Mouse (Mus musculus): ENCODE results near the gene Afdn.
"Not testable (repeated sequence)": the region's sequence is repeated elsewhere in the genome, so short reads cannot be mapped to it uniquely, and the experiment has no call there.

The Afdn gene

DNA sequence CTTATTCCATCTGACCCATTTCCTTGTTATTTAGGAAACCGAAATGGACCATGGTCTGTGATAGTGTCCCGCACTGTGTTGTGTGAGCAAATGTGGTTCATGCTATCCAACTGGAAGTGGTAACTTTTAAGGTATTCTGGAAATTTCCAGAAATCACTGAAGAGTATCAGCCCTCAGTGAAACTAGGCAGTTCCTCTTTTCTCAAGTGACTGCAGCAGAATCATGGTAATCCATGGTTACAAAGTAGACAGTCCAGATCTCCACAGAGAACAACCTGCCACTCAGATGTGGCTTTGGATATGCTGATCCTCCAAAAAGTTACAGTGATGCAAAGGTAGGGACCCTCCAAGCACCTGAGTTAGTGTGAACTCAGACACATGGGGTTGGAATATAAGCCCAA lies 21.4 kb upstream of the Afdn start:
- DNase-seq (ENCODE audit: low spot score in 2 of 2) = no peak

DNA sequence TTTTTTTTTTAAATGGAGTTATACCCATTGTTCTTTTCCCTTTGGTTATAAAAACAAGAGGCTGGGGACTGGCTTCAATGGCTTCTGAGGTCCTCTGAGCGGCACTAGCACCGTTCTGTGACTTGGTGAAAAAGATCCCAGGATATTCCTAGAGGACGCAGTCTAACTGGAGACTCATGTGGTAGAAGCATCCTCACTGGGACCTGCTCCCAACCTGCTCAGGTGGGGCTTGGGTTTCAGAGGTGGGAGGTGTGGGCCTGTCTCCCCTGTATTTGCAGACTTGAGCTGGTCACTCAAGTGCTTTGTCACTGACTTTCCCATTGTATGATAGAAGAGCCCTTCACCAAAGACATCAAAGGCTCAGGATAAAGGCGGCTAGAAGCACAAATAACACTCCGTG lies 20.4 kb upstream of the Afdn start:
- no peak for DNase-seq (ENCODE audit: low spot score in 2 of 2)

DNA sequence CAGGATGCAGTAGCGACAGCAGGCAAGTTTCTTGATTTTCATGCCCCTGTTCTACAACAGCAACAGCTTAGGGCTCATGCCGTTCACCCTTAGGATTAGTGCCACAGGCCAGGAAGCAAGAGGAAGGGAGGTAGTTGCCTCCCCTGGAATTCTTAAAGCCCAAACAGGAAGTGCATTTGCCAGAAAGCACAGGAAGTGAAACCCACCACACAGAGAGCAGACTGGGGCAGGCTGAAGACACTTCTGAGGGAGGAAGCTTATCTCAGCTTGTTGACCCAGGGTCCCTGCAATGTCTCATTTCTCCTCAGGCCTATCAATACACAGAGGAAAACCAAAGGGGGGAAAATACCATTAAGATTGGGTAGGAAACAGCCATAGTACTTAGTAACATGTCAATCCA lies 19.5 kb upstream of the Afdn start:
- no peak for DNase-seq (ENCODE audit: low spot score in 2 of 2)

DNA sequence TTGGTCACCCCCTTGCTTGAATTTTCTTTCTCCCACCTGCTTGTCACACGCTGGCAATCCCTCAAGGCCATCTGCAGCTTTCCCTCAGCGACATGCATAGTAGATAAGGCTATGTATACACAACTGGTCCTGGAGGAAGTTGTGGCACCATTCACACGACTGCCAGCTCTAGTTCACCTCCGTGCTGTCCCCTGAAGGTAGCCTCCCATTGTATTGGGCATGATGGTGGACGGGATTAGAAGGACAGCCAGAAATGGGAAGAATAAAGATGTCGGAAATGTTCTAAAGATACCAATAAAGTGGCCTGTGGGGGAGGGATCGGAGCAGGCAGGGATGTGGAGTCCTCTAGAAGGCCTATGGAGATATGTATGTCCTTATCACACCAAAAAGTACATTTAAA lies 18.7 kb upstream of the Afdn start:
- DNase-seq (ENCODE audit: low spot score in 2 of 2) = no peak

DNA sequence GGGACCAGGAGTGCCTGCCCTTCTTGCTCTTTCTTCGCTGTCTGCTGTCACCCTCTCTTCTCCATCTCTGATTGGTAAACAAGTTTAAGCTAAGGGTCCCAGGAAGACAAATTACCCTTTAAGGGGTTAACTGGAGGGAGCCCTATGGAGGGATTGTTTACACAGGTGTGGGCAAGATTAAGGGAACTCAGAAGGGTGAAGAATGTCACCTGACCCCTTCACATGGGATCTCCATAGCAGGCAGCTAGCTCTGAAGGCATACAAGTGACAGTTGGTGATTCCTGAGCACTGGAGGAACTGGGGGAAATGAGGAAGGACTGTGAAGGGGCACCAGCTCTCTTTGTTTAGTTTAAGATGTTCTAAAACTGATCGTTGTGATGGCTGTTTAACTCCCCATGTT lies 18.0 kb upstream of the Afdn start:
- no peak for DNase-seq (ENCODE audit: low spot score in 2 of 2)

DNA sequence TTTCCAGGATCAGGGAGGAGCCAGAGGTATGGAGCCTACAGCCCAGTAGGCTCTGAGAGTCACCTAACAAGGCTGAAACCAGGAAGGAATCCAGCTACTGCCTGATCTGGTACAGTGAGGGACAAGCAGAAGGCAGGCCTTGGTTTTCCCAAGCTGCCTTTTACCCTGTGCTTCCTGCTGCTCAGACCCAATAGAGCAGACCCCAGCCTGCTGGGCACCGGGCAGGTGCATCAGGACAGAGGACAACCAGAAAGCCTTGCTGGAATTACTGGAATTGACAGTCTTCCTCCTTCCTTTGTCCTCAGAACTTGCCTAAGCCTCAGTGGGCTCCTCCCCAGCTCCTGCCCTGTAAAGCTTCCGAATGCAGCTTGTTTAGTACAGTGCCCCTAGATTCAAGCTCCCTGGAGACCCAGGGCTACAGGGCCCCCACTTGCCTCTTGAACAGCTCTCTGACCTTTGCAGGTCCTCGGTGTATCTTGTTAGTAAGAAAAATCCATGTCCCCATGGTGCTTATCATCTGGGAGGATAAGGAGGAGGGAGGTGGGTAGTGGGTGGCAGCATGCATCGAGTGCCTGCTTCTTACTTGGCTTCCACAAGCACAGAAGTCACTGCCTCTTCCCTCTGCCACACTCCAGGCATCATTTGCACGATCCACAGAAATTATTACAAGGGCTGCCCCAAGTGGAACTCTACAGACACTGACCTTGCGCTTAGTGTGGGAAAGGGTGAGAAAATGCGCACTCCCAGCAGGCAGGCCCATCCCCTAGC lies 17.2 kb upstream of the Afdn start:
- no peak for DNase-seq (ENCODE audit: low spot score in 2 of 2)

DNA sequence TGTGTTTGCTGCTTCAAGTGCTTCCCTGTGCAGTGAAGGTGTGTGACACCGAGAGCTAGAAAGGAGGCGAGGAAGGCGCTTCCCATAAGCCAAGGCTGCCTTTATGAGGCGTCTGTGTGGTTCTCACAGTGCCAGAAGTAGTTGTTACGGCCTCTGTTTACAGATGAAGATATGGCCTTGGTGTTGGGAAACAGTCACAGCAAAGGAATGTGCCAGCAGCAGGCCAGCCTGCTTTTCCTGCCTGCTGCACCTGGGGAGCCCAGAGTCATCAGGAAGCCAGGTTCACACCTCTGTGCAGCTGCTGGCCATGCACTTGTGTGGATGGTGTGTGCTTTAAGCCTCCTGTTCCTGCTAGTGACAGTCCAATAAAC lies 16.6 kb upstream of the Afdn start:
- DNase-seq (ENCODE audit: low spot score in 2 of 2) = no peak

DNA sequence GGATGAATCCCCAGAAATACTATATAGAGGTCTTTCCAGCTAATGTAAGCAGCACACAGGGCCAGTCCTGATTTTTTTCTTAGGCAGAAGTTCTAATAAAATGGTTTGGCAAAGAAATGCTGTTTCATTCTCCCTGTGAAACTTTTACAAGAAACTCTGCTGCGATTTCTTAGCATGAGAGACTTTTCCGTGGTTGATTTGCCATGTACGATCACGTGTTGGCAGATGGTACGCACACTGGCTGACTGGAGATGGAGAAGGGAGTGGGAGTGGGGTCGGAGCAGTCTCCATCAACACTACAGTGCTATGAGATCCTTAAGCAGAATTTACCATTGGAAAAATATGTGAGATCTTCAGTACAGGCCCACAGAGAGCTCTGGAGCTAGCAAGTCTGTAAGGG lies 16.1 kb upstream of the Afdn start:
- no peak for DNase-seq (ENCODE audit: low spot score in 2 of 2)

DNA sequence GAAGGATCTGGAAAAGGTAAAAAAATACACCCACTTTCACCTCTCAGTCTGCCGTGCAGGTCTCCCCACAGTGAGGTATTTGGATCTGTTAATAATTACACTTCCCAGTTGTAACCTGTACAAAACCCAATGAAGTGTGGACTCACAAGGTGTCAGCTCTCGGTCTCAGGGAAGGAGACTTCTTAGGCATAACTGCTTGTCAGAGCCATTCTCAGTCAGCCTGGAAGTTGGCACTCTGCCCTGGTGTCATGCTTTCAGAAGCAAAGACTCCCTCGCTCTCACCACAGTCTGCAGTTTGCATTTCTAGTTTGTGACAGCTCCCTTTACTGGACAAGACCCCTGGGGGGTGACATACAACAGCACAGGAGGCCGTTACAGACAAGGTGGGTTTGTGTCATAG lies 15.5 kb upstream of the Afdn start:
- DNase-seq (ENCODE audit: low spot score in 2 of 2) = no peak

DNA sequence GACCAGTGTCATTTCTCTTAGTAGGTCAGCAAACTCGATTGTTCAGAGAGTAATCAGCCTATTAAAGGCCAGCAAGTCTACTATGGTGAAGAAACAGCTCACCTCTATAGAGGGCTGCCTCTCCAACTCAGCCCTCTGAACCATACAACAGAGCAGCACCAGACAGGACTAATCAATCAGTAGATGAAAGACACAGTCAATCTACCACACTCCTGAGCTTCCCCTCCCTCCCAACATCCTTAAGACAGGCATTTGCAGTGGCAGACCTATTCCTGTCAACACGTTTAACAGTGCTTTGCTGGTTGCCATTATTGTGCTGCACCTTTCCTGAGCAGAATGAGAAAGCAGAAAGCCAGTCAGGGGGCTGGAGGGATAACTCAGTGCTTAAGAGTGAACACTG lies 15.0 kb upstream of the Afdn start:
- DNase-seq (ENCODE audit: low spot score in 2 of 2) = no peak

DNA sequence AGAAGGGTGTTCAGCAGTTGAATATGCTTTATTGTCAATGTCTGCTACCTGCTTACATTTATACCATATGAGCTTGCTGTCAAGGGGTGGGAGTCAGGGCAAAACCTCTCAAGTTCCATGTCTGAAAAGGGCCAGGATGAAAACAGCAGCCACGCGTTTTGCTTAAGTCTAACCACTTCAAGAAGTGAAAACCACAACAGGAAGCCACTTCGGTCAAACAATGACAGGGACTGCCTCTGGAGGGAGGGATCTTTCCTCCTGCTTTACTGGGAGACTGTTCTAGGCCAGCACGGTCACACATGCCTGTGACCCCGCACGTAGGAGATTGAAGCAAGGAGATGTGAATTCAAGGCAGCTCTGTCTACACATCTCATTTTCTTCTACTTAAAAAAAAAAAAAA lies 14.0 kb upstream of the Afdn start:
- no peak for DNase-seq (ENCODE audit: low spot score in 2 of 2)

DNA sequence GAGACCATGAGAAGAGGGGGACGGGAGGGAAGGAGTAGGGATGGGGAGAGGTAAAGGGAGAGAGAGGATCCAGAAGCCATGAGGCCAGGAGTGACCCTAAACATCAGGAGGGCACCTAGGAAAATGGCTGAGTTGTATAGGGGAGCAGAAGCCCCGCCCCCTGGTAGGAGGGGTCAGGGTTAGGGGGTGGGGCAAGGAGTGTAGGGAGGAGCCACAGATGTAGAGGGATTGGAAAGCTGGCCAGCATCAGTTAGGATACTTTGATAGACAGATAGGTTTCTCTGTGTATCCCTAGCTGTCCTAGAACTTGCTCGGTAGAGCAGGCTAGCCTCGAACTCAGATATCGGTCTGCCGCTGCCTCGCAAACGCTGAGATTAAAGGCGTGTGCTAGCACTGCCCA lies 12.7 kb upstream of the Afdn start:
- no peak for DNase-seq (ENCODE audit: low spot score in 2 of 2)

DNA sequence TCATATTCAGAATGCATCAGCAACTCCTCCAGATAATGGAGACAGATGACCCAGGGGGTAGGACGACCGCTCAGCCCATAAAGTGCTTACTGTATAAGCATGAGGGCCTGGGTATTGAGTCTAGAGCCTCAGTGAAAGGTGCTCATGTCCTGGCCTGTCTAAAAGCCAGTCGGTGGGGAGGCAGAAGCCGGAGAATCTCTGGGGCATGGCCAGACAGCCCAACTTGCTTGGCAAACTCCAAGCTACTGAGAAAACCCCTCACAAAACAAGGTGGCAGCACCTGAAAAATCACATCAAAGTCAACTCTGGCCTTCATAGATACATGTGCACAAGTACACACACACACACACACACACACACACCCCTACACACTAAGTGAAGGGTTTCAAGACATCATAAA lies 11.3 kb upstream of the Afdn start:
- DNase-seq (ENCODE audit: low spot score in 2 of 2) = no peak

DNA sequence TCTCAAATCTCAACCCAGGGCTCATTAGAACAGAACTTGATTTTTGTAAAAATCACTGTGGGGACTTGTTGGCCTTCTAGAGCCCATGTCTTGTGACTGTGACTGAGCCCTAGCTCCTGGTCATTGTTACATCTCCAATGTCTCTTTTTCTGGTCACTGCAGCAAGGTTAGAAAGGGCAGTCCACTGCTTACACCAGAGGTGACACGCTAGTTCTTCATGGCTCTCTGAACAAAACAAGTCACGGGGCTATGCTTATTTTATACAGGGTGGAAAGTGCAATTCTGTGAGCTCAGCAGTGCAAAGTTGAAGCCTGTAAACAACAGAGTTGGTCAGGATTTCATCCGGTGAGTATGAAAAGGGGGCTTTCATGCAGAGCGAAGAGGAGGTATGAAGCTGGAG lies 6.4 kb upstream of the Afdn start:
- no peak for DNase-seq (ENCODE audit: low spot score in 2 of 2)

DNA sequence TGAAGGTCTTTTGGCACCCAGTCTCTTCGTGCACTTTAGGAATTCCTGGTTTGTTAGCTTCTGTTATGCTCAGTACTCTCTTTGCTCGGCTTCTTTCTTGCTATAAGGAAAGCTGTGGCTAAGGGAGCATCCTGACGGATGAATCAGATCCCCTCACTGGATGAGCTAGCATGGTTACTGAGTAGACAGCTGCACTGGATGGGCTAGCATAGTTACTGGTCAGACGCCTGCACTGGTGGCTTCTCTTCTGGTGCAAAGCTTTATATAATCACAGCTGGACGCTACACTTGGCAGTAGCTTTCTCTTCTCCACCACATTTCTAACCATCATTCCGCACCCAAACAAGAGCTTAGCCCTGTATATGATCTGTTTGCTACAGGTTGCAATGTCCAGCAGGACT lies 5.4 kb upstream of the Afdn start:
- no peak for DNase-seq (ENCODE audit: low spot score in 2 of 2)

DNA sequence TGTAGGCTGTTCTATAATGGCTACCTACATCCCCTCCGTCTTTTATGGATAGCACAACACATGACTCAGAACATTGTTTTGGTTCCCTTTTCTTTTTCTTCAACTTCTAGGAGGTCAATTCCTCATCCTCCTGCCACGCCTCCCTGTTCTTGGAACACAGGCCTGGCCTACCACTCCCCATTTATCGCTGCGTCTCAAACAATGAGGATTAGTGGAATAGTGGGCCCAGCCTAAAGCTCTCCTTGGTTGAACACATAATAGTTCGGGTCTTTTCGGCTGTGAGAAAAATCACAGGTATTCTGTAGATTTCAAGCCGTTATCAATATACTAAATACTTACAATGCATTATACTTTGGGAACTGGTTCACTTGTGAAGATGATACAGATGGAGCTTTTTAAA lies 1.8 kb upstream of the Afdn start:
- DNase-seq (ENCODE audit: low spot score in 2 of 2) = no peak

DNA sequence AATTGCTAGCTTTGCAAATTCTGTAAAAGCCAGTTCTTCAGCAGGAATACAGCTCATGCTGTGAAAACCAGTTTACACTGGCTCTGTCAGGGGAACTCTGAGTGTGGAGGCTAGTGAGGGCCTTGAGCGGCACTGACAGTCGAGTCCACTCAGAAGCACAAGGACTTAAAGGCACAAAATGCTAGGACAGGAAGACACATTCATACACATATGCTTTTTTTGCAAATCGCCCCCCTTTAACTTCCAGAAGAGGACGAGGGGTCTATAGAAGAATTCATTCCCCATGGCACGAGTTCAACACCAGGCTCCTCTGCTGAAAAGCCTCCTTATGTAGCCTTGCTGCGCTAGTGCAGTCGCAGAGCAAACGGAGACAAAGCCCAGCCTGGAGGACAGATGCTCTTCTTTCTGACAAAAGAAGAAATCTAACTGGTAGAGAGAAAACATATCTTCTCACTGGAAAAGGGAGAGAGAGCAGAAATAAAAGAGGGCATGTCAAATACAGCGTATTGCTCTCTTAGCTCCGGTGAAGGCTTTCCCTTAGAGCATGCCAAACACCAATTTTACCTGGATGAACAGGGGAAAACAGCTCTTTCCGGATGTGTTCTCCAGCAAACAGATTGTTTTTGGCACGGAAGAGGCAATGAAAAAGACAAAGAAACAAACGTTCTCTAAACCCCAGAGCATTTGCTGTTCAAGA lies 1.0 kb upstream of the Afdn start:
- no peak for DNase-seq (ENCODE audit: low spot score in 2 of 2)

DNA sequence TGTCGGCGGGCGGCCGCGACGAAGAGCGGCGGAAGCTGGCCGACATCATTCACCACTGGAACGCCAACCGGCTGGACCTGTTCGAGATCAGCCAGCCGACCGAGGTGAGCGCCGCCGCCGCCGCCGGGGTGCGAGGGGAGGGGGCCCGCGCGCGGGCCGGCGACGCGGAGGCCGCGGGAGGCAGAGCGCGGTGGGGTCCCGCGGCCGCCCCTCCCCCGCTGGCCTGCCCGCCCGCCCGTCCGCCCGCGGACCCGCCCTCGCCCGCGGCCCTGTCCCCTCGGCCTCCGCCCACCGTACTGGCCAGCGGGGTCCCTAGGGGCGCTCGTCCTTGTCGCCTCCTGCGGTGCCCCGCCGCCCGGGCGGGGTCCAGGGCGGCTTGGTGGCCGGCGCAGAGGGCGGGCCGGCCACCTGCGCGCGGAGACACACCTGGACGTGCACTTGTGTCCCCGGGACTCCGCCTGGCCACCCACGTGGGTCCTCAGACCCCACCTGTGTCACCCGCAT lies 388 bp downstream of the Afdn start:
- no peak for DNase-seq (ENCODE audit: low spot score in 2 of 2)

DNA sequence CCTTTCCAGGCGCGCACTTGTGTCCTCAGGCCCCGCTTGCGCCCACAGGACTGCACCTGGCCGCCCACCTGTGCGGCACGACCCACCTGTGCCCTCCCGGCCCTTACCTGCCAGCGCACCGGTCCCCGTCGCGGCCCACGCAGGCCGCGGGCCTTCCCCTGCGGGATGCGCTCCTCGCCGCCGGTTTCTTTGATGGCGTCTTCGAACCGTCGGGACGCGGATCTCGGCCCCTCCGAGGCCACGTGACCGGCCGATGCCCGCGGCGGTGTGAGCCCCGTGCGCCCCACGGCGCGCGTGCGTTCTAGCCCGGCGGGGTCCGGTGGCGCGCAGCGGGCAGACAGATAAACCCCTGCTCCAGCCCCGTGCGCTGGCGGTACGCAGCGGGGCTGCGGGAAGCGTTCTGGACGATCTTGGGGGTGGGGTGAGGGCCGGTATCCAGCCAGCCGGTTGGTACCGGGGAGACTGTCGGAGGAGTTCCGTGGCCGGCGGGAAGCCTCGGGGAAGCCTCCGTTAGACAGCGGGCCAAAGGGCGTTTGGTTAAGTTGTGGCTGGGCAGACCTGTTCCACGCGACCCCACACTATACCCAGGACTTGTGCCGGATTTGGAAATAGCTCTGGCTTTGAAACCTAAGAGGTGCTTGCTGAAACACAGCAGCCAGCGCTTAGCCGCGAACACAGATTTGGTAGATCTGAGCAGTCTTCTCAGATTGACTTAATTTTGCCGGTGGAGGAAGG lies 1.0 kb downstream of the Afdn start, which contains the start of gene Tcte2:
Gene Tcte2, minus strand, starts transcription at position 647 of the 735 bp plus-strand sequence.
- no peak for DNase-seq (ENCODE audit: low spot score in 2 of 2)

DNA sequence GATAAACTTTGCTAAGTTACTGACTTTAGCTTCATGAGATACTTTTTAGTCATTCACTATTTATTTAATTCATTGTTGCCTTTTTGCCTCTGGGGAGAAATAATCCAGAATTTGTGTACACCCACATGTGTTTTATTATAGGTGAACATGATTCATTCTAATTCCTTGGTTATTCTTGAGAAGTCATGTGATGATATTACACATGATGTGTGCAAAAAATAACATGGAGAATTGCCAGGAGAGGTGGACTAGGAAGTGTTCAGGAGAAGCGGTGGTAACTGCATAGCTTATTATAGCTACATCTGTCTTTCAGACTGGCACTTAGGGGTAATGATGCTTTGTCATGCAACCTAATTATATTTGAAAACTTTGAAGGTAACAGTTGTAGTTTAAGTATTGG lies 3.5 kb downstream of the Afdn start:
- no peak for DNase-seq (ENCODE audit: low spot score in 2 of 2)

DNA sequence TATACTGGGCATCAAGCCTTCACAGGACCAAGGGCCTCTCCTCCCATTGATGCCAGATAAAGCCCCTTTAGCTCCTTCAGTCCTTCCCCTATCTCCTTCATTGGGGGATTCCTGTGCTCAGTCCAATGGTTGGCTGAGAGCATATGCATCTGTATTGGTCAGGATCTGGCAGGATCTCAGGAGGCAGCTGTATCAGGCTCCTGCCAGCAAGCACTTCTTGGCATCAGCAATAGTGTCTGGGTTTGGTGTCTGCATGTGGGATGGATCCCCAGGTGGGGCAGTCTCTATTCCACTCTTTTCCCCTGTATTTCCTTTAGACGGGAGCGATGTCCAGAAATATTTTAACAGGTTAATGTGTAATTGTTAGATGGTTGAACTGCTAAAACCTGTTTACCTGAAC lies 4.6 kb downstream of the Afdn start:
- not testable (repeated sequence) for DNase-seq (ENCODE audit: low spot score in 2 of 2)

DNA sequence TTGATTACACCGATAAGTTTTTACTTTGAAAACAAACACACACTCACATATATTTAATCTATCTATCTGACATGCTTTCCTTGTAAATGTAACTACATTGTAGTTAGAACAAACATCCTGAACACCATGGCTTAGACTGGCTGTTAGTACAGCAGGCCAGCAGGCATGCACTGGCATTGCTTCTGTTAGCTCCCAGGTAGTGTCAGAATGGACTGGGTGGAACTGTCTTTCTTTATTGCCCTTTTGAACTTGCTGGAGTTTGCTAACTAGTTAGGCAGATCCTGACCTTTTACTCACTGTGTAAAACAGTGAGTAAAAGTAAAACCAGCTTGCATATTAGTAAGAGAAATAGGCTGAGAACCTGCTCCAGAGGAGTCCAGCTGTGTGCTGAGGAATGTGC lies 8.2 kb downstream of the Afdn start:
- DNase-seq (ENCODE audit: low spot score in 2 of 2) = no peak

DNA sequence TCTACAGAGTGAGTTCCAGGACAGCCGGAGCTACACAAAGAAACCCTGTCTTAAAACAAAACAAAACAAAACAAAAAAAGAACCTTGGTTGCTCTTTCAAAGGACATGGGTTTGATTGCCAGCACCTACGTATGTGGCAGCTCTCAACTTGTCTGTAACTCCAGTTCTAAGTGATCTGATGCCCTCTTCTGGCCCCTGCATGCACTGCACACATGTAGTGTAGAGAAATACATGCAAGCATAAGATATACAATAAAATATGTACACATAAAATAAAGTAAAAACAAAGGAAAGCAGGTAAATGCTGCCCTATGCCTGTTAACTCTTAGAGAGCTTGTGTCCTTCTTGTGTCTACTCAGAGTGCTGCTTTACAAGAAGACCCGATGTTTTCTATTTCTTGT lies 8.9 kb downstream of the Afdn start:
- no peak for DNase-seq (ENCODE audit: low spot score in 2 of 2)

Data from spleen, postnatal 14 days (tissue).